Mouse (Mus musculus) megakaryocyte, embryonic 14.5 days (primary cell): Measurements from ENCODE around the gene C1qtnf4. TPM values are rescaled to one million over a fixed set of nuclear protein-coding genes. Genes with fewer than 3 reads are reported as not detected.
A peak's percentile ranks its signal among the peaks of the same experiment; 100 is the strongest.

Experiments used
- H3K27me3 ChIP-seq: replicated peaks from 2 replicates; pipeline ENCODE3; 2012; ENCODE audit warnings: inconsistent platforms
- H3K36me3 ChIP-seq: replicated peaks from 2 replicates; pipeline ENCODE3; 2012; ENCODE audit warnings: low read length, inconsistent platforms, mixed read lengths
- H3K4me1 ChIP-seq: 2 replicates; pipeline ENCODE4 v1.6.1; 2012; ENCODE audit warnings: inconsistent platforms
- H3K4me3 ChIP-seq: replicated peaks from 2 replicates; pipeline ENCODE3; 2012; ENCODE audit warnings: moderate library complexity, mild to moderate bottlenecking, inconsistent platforms
- H3K9me3 ChIP-seq: 2 replicates; pipeline ENCODE4 v1.6.1; 2012; ENCODE audit warnings: inconsistent platforms
- FLI1 ChIP-seq: IDR thresholded peaks from 2 replicates; pipeline ENCODE4 v1.6.1; 2012; ENCODE audit warnings: low read length, inconsistent platforms, mixed read lengths
- GATA1 ChIP-seq: IDR thresholded peaks from 3 replicates; pipeline ENCODE4 v1.6.1; 2012; ENCODE audit warnings: mixed read lengths, low read length, inconsistent platforms, borderline replicate concordance
- polyA plus RNA-seq: library from polyadenylated mRNA; stranded (reverse); fragments of >175 nt; gene quantifications from 2 replicates; pipeline ENCODE4 v1.2.3, GENCODE M21; 2012; ENCODE audit warnings: low replicate concordance; ENCODE audit not compliant: insufficient read depth

Gene C1qtnf4
- polyA plus RNA-seq, 1 experiment: 0.18 TPM

DNA sequence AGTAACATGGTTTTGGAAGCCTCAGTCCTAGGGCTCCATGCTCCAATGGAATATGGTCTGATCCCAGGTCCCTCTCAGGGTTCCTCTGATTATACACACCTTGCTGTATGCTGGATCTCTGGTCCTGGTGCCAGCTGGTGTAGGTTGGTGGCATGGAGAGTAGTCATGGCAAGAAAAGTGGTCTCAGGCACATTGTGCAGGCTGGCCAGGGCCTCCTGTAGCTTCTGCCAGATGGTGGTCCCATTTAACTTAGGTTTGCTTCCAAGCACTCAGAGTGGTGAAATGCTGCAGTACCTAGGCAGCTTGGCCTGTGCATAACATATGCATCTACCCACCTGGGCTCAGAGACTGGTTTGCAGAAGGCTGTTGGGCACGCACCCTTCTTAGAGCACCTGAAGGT lies 35.3 kb upstream of the C1qtnf4 start:
- Histone ChIP-seq H3K27me3 (no peaks in the 10 kb centered on the region), H3K4me1 (peaks cover 33% of the 10 kb centered on the region), H3K9me3 (no peaks in the 10 kb centered on the region), H3K4me3 (no peak overlapping the region), H3K36me3 (peaks cover 63% of the 10 kb centered on the region)
- no peak for TF ChIP-seq GATA1
- TF ChIP-seq FLI1: no peak

DNA sequence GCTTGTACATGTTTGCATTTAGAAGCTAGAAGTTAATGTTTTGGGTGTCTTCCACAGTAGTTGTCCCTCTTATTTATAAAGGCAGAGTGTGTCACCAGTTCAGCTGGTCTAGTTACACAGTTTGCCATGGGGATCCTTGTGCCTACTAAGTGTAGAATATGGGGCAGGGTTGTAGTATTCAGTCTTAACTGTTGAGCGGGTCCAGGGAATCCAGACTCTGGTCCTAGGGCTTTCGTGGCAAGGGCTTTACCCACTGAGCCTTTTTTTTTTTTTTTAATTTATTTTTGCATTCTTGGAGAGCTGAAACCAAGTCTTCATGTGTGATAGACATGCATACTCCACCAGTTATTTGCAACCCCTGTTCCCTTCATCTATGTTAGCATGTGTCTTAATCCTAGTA lies 24.2 kb upstream of the C1qtnf4 start:
- TF ChIP-seq GATA1 (no peak), FLI1 (no peak)
- no peaks in the 10 kb centered on the region for H3K9me3 ChIP-seq
- H3K27me3 ChIP-seq: no peaks in the 10 kb centered on the region
- peaks cover 89% of the 10 kb centered on the region for H3K36me3 ChIP-seq
- H3K4me1 ChIP-seq: peaks cover 9% of the 10 kb centered on the region
- H3K4me3 ChIP-seq: no peak overlapping the region

DNA sequence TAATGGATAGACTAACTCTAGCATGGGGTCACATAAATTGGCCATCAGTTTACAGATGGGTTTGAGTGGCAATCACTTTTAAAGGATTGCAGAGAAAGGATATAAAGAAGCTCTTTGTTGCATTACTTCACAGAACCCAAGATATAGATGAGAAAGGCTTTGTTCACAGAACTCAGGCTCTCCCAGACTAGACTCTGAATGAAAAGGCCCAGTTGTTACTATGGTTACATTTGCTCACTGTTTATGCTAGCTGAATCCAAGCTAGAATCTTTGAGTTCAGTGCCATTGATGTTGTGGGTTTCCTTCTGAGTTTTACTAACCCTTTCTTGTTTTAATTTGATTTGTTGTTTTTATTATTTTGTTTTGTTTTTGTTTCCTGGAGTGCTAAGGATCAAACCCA lies 21.5 kb upstream of the C1qtnf4 start:
- Histone ChIP-seq H3K4me1 (peaks cover 27% of the 10 kb centered on the region), H3K27me3 (no peaks in the 10 kb centered on the region), H3K4me3 (no peak overlapping the region), H3K36me3 (peaks cover 89% of the 10 kb centered on the region), H3K9me3 (no peaks in the 10 kb centered on the region)
- TF ChIP-seq GATA1 (no peak), FLI1 (no peak)

DNA sequence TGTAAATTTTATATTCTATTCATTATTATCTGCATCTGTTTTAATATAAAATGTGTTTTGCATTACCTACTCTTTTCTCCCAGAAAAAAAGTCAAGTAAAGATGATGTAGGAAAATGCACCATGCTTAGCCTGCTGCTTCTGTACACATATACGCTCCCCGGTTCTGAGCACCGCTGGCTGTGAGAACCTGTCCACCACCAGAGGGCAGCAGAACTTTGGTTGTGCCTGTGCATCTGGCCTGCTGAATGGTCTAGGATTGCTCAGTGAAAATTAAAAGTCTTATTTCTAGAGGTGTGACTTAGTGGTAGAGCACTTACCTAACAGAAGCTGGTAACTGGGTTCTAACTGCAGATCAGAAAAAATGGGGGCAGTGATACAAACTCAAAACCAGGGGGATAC lies 19.1 kb upstream of the C1qtnf4 start:
- Histone ChIP-seq H3K4me1 (peaks cover 47% of the 10 kb centered on the region), H3K4me3 (no peak overlapping the region), H3K27me3 (no peaks in the 10 kb centered on the region), H3K36me3 (peaks cover 66% of the 10 kb centered on the region), H3K9me3 (no peaks in the 10 kb centered on the region)
- TF ChIP-seq FLI1: no peak

DNA sequence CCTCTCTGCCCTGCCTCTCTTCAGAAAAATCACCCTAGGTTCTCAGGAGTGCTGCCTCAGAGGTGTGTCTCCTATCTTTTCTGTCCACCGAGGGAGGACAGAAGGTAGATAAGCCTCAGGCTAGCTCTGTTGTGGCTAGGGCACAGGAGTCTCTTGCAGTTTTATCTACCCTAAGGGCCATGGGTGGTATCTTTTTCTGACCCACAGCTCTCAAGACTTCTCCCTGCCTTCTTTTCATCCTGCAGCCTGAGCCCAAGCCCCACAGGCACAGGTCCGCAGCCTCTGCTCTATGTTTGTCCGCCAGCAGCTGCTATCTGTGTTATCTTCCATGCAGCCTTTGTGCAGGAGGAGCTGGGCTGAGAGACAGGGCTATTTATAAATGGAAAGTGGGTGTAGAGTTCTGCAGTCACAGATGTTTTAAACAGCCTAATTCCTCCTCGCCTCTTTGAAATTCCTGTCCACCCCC lies 15.5 kb upstream of the C1qtnf4 start:
- TF ChIP-seq FLI1 (no peak), GATA1 (no peak)
- H3K4me1 ChIP-seq: peaks cover 55% of the 10 kb centered on the region
- peak overlapping the region; percentile 35 for H3K4me3 ChIP-seq
- no peaks in the 10 kb centered on the region for H3K9me3 ChIP-seq
- H3K36me3 ChIP-seq: peaks cover 34% of the 10 kb centered on the region
- H3K27me3 ChIP-seq: no peaks in the 10 kb centered on the region

DNA sequence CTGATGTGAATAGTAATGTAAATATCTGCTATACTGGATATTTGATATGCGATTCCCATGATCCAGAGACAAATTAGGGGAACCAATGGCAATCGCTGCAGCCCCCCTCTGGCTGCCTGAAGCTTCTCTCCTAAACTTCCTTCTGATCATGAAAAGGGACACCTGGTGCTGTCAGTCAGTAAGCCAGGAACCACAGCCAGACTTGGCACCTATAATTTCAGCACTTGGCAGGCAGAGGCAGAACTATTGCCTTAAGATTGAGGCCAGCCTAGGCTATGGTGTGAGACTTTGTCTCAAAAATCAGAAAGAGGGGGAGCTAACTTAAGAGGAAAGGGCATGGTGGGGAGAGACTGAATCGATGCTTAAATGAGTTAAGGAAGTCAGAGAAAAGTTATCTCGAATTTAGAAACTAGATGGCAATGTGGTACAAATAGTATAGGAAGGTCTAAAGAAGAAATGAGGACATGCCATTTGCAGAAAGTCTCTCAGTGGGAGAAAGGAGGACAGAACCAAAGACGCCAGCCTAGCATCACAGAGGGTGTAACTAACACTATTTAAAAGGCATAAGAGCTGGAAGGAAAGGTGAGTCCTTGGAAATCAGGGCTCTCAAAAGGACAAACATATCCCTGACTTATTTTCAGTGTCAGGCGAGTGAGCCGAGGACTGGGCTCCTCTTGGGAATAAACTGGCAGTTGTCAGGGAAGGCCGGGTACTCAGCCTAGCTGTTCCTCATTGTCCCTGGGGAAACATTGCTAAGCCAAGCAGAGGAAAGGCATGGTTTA lies 14.3 kb upstream of the C1qtnf4 start:
- H3K27me3 ChIP-seq: no peaks in the 10 kb centered on the region
- H3K36me3 ChIP-seq: peaks cover 23% of the 10 kb centered on the region
- no peak for TF ChIP-seq FLI1
- no peak for TF ChIP-seq GATA1
- H3K4me3 ChIP-seq: no peak overlapping the region
- peaks cover 50% of the 10 kb centered on the region for H3K4me1 ChIP-seq
- H3K9me3 ChIP-seq: no peaks in the 10 kb centered on the region

DNA sequence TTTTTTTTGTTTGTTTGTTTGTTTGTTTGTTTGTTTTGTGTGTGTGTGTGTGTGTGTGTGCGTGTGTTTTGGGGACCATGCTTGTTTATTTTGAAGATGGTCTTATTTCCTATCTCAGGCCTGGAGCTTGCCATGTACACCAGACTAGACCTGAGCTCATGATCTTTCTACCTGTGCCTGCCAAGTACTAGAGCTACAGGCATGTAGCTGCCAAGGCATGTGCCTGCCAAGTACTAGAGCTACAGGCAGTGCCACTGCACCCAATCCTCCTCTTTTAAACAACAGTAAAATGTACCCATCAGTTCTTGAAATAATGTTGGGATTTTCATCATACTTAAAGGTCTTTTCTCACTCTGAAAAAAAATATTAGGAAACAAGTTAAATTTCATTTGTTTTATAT lies 11.6 kb upstream of the C1qtnf4 start:
- Histone ChIP-seq H3K9me3 (no peaks in the 10 kb centered on the region), H3K36me3 (no peaks in the 10 kb centered on the region), H3K4me1 (peaks cover 40% of the 10 kb centered on the region), H3K27me3 (peaks cover 12% of the 10 kb centered on the region), H3K4me3 (no peak overlapping the region)
- no peak for TF ChIP-seq FLI1

DNA sequence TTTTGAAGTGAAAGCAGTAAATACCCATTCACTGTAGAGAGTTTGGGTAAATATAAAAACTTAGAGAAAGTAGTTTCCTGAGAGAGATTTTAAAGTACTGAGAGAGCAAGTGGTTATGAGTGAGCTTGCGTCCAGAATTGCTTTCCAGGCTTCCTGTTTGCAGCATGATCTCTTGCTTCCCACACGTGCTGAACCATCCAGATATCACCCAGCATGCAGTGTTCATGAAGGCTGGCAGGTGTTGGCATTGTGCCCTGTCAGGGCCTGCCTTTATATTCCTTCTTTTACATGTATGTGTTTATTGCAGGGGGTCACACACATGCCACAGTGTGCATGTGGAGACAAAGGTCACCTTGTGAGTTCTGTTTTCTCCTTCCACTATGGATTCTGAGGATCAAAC lies 10.4 kb upstream of the C1qtnf4 start:
- no peaks in the 10 kb centered on the region for H3K9me3 ChIP-seq
- no peak for TF ChIP-seq GATA1
- TF ChIP-seq FLI1: no peak
- peaks cover 15% of the 10 kb centered on the region for H3K27me3 ChIP-seq
- H3K4me1 ChIP-seq: peaks cover 44% of the 10 kb centered on the region
- peak overlapping the region; percentile 7 for H3K4me3 ChIP-seq
- H3K36me3 ChIP-seq: no peaks in the 10 kb centered on the region

DNA sequence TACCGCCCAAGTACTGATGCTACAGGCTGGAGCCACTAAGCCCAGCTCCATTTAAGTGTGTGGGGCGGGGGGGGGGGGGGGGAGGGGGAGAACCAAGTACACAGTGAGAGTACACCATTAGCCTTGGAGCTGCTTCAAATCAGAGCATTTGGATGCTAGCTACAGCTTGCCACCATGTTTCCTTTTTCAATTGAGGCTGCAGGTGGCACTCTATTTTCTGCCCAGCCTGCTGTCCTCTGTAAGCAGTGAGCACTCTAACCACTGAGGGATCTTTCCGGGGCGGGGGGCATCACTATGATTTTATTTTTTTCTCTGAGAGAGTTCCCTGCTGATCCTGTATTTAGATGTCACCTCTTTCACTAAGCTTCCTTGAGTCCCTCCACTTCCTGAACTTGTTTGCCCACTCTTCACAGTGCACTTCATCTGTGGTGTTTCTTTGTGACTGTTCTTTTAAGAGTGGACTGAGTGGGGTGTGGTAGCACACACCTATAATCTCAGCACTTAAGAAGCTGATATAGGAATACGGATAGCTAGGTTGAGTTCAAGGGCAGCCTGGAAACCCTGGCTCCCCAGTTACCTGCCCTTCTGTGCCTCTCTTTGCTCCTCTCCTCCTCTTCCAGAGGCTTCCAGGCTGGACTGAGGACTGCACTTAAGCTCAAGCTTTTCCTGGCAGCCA lies 7.9 kb upstream of the C1qtnf4 start:
- H3K27me3 ChIP-seq: peaks cover 33% of the 10 kb centered on the region
- no peaks in the 10 kb centered on the region for H3K9me3 ChIP-seq
- H3K4me1 ChIP-seq: peaks cover 36% of the 10 kb centered on the region
- no peak overlapping the region for H3K4me3 ChIP-seq
- H3K36me3 ChIP-seq: no peaks in the 10 kb centered on the region
- TF ChIP-seq GATA1: no peak
- TF ChIP-seq FLI1: no peak

DNA sequence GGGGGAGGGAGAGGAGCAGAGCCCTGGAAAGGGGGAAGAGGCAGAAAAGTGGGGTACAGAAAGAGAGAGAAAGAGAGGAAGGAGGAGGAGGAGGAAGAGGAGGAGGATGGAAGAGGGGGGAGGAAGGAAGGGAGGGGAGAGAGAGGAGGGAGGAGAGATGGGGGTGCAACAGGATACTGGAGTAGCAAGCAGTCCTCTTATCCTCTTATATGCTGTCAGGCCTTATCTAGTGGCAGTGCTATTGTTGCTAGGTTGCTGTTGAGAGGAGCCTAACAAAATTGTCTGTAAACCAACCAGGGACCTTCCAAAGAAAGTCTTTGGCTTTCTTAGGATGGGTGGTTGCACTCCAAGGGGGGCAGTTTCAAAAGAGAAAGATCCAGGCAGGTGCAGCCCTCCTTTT lies 6.2 kb upstream of the C1qtnf4 start:
- Histone ChIP-seq H3K27me3 (peaks cover 47% of the 10 kb centered on the region), H3K4me3 (peak overlapping the region; percentile 62), H3K4me1 (peaks cover 36% of the 10 kb centered on the region), H3K9me3 (peaks cover 14% of the 10 kb centered on the region), H3K36me3 (no peaks in the 10 kb centered on the region)
- TF ChIP-seq GATA1 (no peak), FLI1 (no peak)
